Mouse (Mus musculus): ENCODE data around the gene Tnfaip8l1. TPM values are rescaled to one million over a fixed set of nuclear protein-coding genes. Genes with fewer than 3 reads are reported as not detected.

Gene Tnfaip8l1
- polyA plus RNA-seq, 1 experiment = 3.5 TPM

DNA sequence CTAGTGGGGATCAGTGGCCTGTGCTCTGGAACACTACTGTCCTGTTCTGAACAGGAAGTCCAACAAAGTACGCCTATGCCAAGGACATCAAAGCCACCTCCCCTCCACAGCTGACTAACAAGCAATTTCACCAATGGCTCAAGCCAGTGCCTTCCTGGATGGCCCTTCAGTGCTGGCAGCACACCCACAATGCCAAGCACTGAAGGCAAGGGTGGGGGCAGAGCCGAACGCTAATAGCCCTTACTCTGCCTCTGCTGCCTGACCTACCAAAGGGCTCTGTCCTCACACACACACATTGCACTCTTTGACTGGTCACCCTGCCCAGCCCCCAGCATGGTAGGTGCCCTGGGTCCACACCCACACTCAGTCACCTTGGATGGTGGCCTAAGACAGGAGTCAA, 46.5 kb downstream of the Tnfaip8l1 start:
- DNase-seq = peak; percentile 64
- peaks cover 15% of the 10 kb centered on the region for H3K4me1 ChIP-seq (ENCODE audit: control insufficient read depth, insufficient read depth, low read length)
- TF ChIP-seq POLR2A (IDR thresholded peaks at IDR 0.05; ENCODE audit: borderline replicate concordance, extremely low read depth, low read depth, low read length) = no peak
- no peak for TF ChIP-seq CTCF (IDR thresholded peaks at IDR 0.05; ENCODE audit: insufficient read depth, low read length)
- WGBS = 68% methylated on average over 3 of the region's 3 CpGs
- no peak overlapping the region for H3K4me3 ChIP-seq (replicated peaks; ENCODE audit: extremely low read depth, low read depth, low read length)

- TF ChIP-seq POLR2A (IDR thresholded peaks at IDR 0.05; ENCODE audit: borderline replicate concordance, extremely low read depth, low read depth, low read length) (no peak), CTCF (IDR thresholded peaks at IDR 0.05; ENCODE audit: insufficient read depth, low read length) (no peak)
- 51% methylated on average over 2 of the region's 2 CpGs for WGBS
Measured at GRCm38 (mm10) chr17:56211090-56211489, 48.8 kb downstream of the Tnfaip8l1 start.

GRCm38 (mm10) chr17:56212676-56213075, 50.4 kb downstream of the Tnfaip8l1 start:
- WGBS = 22% methylated on average over 6 of the region's 6 CpGs

More at GRCm38 (mm10) chr17:56211090-56211489, 48.8 kb downstream of the Tnfaip8l1 start:
- Histone ChIP-seq H3K4me3 (replicated peaks; ENCODE audit: extremely low read depth, low read depth, low read length) (no peak overlapping the region), H3K4me1 (ENCODE audit: control insufficient read depth, insufficient read depth, low read length) (peaks cover 15% of the 10 kb centered on the region)
- no peak for DNase-seq

GRCm38 (mm10) chr17:56214229-56214628, 52.0 kb downstream of the Tnfaip8l1 start:
- Histone ChIP-seq H3K4me3 (replicated peaks; ENCODE audit: extremely low read depth, low read depth, low read length) (no peak overlapping the region), H3K4me1 (ENCODE audit: control insufficient read depth, insufficient read depth, low read length) (peaks cover 18% of the 10 kb centered on the region)
- DNase-seq = no peak
- 82% methylated on average over 1 of the region's 1 CpGs for WGBS
- TF ChIP-seq POLR2A (IDR thresholded peaks at IDR 0.05; ENCODE audit: borderline replicate concordance, extremely low read depth, low read depth, low read length) (no peak), CTCF (IDR thresholded peaks at IDR 0.05; ENCODE audit: insufficient read depth, low read length) (no peak)

More at GRCm38 (mm10) chr17:56212676-56213075, 50.4 kb downstream of the Tnfaip8l1 start:
- TF ChIP-seq POLR2A (IDR thresholded peaks at IDR 0.05; ENCODE audit: borderline replicate concordance, extremely low read depth, low read depth, low read length) = no peak
- TF ChIP-seq CTCF (IDR thresholded peaks at IDR 0.05; ENCODE audit: insufficient read depth, low read length) = no peak
- no peak for DNase-seq
- Histone ChIP-seq H3K4me1 (ENCODE audit: control insufficient read depth, insufficient read depth, low read length) (peaks cover 17% of the 10 kb centered on the region), H3K4me3 (replicated peaks; ENCODE audit: extremely low read depth, low read depth, low read length) (no peak overlapping the region)

- peak; percentile 29 for DNase-seq
- Histone ChIP-seq H3K4me3 (replicated peaks; ENCODE audit: extremely low read depth, low read depth, low read length) (peak overlapping the region; percentile 91), H3K4me1 (ENCODE audit: control insufficient read depth, insufficient read depth, low read length) (peaks cover 22% of the 10 kb centered on the region)
- 56% methylated on average over 13 of the region's 13 CpGs for WGBS
- no peak for TF ChIP-seq CTCF (IDR thresholded peaks at IDR 0.05; ENCODE audit: insufficient read depth, low read length)
- TF ChIP-seq POLR2A (IDR thresholded peaks at IDR 0.05; ENCODE audit: borderline replicate concordance, extremely low read depth, low read depth, low read length) = no peak
Measured at GRCm38 (mm10) chr17:56217670-56218069, 55.4 kb downstream of the Tnfaip8l1 start.

- peak; percentile 86; the same call in 1 of the 2 replicates for TF ChIP-seq POLR2A (IDR thresholded peaks at IDR 0.05; ENCODE audit: borderline replicate concordance, extremely low read depth, low read depth, low read length)
- 0 out of 2 replicates have a peak, but pooled peaks have one; percentile 31 for TF ChIP-seq CTCF (IDR thresholded peaks at IDR 0.05; ENCODE audit: insufficient read depth, low read length)
- under 1% methylated on average over 76 of the region's 78 CpGs for WGBS
Measured at GRCm38 (mm10) chr17:56218377-56219191, 56.3 kb downstream of the Tnfaip8l1 start, which contains the start of gene Dpp9. Gene Dpp9, minus strand, starts transcription at chr17:56218905.

GRCm38 (mm10) chr17:56219251-56219650, 57.0 kb downstream of the Tnfaip8l1 start:
- no peak for DNase-seq
- peaks cover 17% of the 10 kb centered on the region for H3K4me1 ChIP-seq (ENCODE audit: control insufficient read depth, insufficient read depth, low read length)
- 30% methylated on average over 12 of the region's 12 CpGs for WGBS
- no peak for TF ChIP-seq CTCF (IDR thresholded peaks at IDR 0.05; ENCODE audit: insufficient read depth, low read length)
- no peak for TF ChIP-seq POLR2A (IDR thresholded peaks at IDR 0.05; ENCODE audit: borderline replicate concordance, extremely low read depth, low read depth, low read length)
- H3K4me3 ChIP-seq (replicated peaks; ENCODE audit: extremely low read depth, low read depth, low read length) = peak overlapping the region; percentile 69

More at GRCm38 (mm10) chr17:56218377-56219191, 56.3 kb downstream of the Tnfaip8l1 start, which contains the start of gene Dpp9:
- peak; percentile 85 for DNase-seq
- Histone ChIP-seq H3K4me3 (replicated peaks; ENCODE audit: extremely low read depth, low read depth, low read length) (peak within 1 kb of the TSS; percentile 91), H3K4me1 (ENCODE audit: control insufficient read depth, insufficient read depth, low read length) (peaks cover 19% of the 10 kb centered on the region)

DNA sequence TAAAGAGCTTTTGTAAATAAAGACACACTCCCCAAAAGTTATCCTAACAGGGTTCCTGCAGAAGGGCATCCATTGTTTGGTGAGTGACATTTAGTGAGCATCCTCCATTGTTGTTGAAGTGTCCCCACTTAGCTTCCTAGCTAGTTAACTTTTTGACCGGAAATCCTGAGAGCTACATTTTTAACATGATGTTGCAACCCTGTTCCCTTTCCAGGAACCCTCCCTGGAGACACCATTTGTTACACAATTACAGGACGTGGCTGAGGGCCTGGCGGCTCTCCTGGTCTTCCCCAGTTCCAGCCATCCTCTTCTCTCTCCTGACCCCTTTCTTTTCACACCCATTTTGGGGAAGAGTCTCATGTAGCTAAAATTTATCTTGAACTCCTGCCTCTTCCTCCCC, 57.5 kb downstream of the Tnfaip8l1 start:
- TF ChIP-seq CTCF (IDR thresholded peaks at IDR 0.05; ENCODE audit: insufficient read depth, low read length) = no peak
- TF ChIP-seq POLR2A (IDR thresholded peaks at IDR 0.05; ENCODE audit: borderline replicate concordance, extremely low read depth, low read depth, low read length) = no peak
- DNase-seq = peak; percentile 48
- peaks cover 17% of the 10 kb centered on the region for H3K4me1 ChIP-seq (ENCODE audit: control insufficient read depth, insufficient read depth, low read length)
- H3K4me3 ChIP-seq (replicated peaks; ENCODE audit: extremely low read depth, low read depth, low read length) = no peak overlapping the region
- WGBS = 8% methylated on average over 3 of the region's 3 CpGs

Other genes starting within 250 kb of the Tnfaip8l1 start
- 0.29 and 0.70 TPM in 2 replicates for gene Zfp119b, start 213.0 kb upstream of the Tnfaip8l1 start, polyA plus RNA-seq (2012; rRNA removed)
- gene Ebi3, start 209.8 kb upstream of the Tnfaip8l1 start, polyA plus RNA-seq (2012; rRNA removed) = 7.3 and 12.4 TPM in 2 replicates
- 8.8 and 9.5 TPM in 2 replicates for gene Yju2, start 203.4 kb upstream of the Tnfaip8l1 start, polyA plus RNA-seq (2012; rRNA removed)
- gene Shd, start 192.0 kb upstream of the Tnfaip8l1 start, polyA plus RNA-seq (2012; rRNA removed) = 1.6 and 1.9 TPM in 2 replicates
- gene Fsd1, start 176.0 kb upstream of the Tnfaip8l1 start, polyA plus RNA-seq (2012; rRNA removed) = 0.17 and 0.31 TPM in 2 replicates
- gene Stap2, start 156.9 kb upstream of the Tnfaip8l1 start, polyA plus RNA-seq (2012; rRNA removed) = 53.4 and 60.4 TPM in 2 replicates
- gene Mpnd, start 156.8 kb upstream of the Tnfaip8l1 start, polyA plus RNA-seq (2012; rRNA removed) = 99.7 and 103 TPM in 2 replicates
- gene Sh3gl1, start 125.8 kb upstream of the Tnfaip8l1 start, polyA plus RNA-seq (2012; rRNA removed) = 72.8 and 74.1 TPM in 2 replicates
- gene Chaf1a, start 122.0 kb upstream of the Tnfaip8l1 start, polyA plus RNA-seq (2012; rRNA removed) = 1.6 and 2.3 TPM in 2 replicates
- gene Ubxn6, start 87.4 kb upstream of the Tnfaip8l1 start, polyA plus RNA-seq (2012; rRNA removed) = 59.3 and 69.3 TPM in 2 replicates
- gene Hdgfl2, start 82.8 kb upstream of the Tnfaip8l1 start, polyA plus RNA-seq (2012; rRNA removed) = 44.8 and 47.2 TPM in 2 replicates
- gene Plin4, start 52.7 kb upstream of the Tnfaip8l1 start, polyA plus RNA-seq (2012; rRNA removed) = 25.2 and 38.9 TPM in 2 replicates
- gene Plin5, start 44.9 kb upstream of the Tnfaip8l1 start, polyA plus RNA-seq (2012; rRNA removed) = 5.5 and 8.6 TPM in 2 replicates
- gene Lrg1, start 40.5 kb upstream of the Tnfaip8l1 start, polyA plus RNA-seq (2012; rRNA removed) = 174 and 240 TPM in 2 replicates
- 12.5 and 21.2 TPM in 2 replicates for gene Sema6b, start 22.1 kb upstream of the Tnfaip8l1 start, polyA plus RNA-seq (2012; rRNA removed)
- 42.4 and 48.7 TPM in 2 replicates for gene Mydgf, start 21.4 kb downstream of the Tnfaip8l1 start, polyA plus RNA-seq (2012; rRNA removed)
- gene Dpp9, start 56.4 kb downstream of the Tnfaip8l1 start, polyA plus RNA-seq (2012; rRNA removed) = 65.8 and 71.9 TPM in 2 replicates
- gene Fem1a, start 94.3 kb downstream of the Tnfaip8l1 start, polyA plus RNA-seq (2012; rRNA removed) = 28.2 and 29.4 TPM in 2 replicates
- gene Ticam1, start 114.3 kb downstream of the Tnfaip8l1 start, polyA plus RNA-seq (2012; rRNA removed) = 17.1 and 18.1 TPM in 2 replicates
- gene Plin3, start 130.4 kb downstream of the Tnfaip8l1 start, polyA plus RNA-seq (2012; rRNA removed) = 39.4 and 39.6 TPM in 2 replicates
- not detected in 2 replicates for gene Arrdc5, start 137.8 kb downstream of the Tnfaip8l1 start, polyA plus RNA-seq (2012; rRNA removed)
- gene Uhrf1, start 140.8 kb downstream of the Tnfaip8l1 start, polyA plus RNA-seq (2012; rRNA removed) = 2.6 and 3.2 TPM in 2 replicates
- gene Kdm4b, start 163.6 kb downstream of the Tnfaip8l1 start, polyA plus RNA-seq (2012; rRNA removed) = 39.9 and 46.1 TPM in 2 replicates

Measured in lung, adult 2 months (tissue).